Mouse (Mus musculus) MEL-GATA-1-ER (cell line): ENCODE data around the gene Cldn9.

Source experiments
- DNase-seq: peaks from one replicate; pipeline ENCODE4 v3.0.0-alpha.2; 2012; ENCODE audit warnings: low read depth; ENCODE audit errors: extremely low read depth

Gene Cldn9

DNA sequence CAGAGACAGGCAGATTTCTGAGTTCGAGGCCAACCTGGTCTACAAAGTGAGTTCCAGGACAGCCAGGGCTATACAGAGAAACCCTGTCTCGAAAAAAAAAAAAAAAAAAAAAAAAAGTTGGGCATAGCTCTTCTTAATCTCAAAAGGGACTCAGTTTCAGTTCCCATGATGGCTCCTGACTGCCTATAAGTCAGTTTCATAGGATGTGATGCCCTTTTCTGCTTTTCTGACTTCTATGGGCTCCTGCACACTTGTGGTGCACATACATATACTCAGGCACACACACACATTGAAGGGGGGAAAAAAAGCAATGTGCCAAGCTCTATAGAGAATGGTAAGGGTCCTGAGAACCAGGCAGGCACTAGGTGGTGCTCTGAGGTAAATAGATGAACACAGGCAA lies 30.5 kb downstream of the Cldn9 start:
- DNase-seq = no peak

DNA sequence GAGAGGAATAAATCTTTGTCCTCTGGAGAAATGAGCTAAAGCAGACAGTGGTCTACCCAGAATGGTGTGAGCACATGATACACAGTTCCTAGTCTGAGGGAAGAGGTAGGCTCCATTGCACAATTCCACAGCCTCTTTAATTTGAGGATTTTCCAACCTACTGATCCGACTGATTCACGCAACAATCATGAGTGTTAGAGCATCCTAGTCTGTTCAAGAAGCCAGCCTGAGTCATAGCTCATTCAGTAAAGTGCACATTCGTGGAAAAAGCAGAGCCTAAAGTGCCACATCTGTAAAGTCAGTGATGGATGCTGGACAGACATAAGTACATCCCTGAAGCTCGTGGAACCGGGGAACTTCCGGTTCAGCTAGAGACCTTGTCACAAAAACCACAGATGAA lies 32.5 kb downstream of the Cldn9 start:
- DNase-seq = no peak

GRCm38 (mm10) chr17:23645894-23646293 lies 37.9 kb downstream of the Cldn9 start:
- no peak for DNase-seq

GRCm38 (mm10) chr17:23644613-23645495 lies 39.0 kb downstream of the Cldn9 start, which contains the start of gene Mmp25:
Mmp25 (minus strand) TSS chr17:23645277.
- no peak for DNase-seq
